Mouse (Mus musculus) bone marrow macrophage, adult 2 months (primary cell): ENCODE data around the gene 5330417C22Rik.

Experiments
- CTCF ChIP-seq: IDR thresholded peaks from 2 replicates; pipeline ENCODE4 v1.5.1; 2012; ENCODE audit warnings: low read depth, mild to moderate bottlenecking, low read length, moderate library complexity
- POLR2A ChIP-seq: IDR thresholded peaks from 2 replicates; pipeline ENCODE4 v1.6.1; 2012; ENCODE audit warnings: mild to moderate bottlenecking, low read depth, low read length, borderline replicate concordance

DNA sequence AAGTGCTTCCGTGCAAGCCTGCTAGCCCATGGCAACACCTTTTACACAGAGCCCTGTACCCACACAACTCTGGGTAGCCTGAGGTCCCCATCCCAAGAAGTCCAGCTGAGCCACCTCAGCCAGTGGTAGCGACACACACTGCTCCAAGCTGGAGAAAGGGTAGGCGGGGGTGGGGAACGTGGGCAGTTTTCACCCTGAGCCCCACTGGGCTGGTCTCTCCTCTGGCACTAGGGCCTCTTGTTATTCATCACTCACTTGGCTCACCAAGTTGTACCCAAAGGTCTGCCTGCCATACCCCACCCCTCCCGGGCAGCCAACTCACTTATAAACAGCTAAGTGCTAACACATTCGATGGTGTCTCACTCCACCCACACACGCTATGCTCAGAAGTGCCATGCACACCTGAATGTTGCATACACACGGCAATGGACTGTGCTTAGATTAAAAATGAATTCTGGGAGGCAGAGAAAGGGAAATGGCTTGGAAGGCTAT, 127.8 kb downstream of the 5330417C22Rik start:
- no peak for TF ChIP-seq POLR2A
- no peak for TF ChIP-seq CTCF
